Mouse (Mus musculus) ES-E14 (cell line): ENCODE results near the gene Prr5l.

Experiments
- CHD2 ChIP-seq: IDR thresholded peaks from 2 replicates; pipeline ENCODE4 v1.6.1; 2014; ENCODE audit warnings: mild to moderate bottlenecking, low read depth, low read length, inconsistent platforms
- HCFC1 ChIP-seq: IDR thresholded peaks from 2 replicates; pipeline ENCODE4 v1.6.1; 2012; ENCODE audit warnings: low read length, inconsistent platforms, borderline replicate concordance; ENCODE audit not compliant: insufficient read depth
- ZC3H11A ChIP-seq: IDR thresholded peaks from 2 replicates; pipeline ENCODE4 v1.6.1; 2012; ENCODE audit warnings: low read depth, mild to moderate bottlenecking, inconsistent platforms, low read length, borderline replicate concordance
- ZNF384 ChIP-seq: IDR thresholded peaks from 2 replicates; pipeline ENCODE4 v1.6.1; 2012; ENCODE audit warnings: low read depth, low read length, inconsistent platforms

DNA sequence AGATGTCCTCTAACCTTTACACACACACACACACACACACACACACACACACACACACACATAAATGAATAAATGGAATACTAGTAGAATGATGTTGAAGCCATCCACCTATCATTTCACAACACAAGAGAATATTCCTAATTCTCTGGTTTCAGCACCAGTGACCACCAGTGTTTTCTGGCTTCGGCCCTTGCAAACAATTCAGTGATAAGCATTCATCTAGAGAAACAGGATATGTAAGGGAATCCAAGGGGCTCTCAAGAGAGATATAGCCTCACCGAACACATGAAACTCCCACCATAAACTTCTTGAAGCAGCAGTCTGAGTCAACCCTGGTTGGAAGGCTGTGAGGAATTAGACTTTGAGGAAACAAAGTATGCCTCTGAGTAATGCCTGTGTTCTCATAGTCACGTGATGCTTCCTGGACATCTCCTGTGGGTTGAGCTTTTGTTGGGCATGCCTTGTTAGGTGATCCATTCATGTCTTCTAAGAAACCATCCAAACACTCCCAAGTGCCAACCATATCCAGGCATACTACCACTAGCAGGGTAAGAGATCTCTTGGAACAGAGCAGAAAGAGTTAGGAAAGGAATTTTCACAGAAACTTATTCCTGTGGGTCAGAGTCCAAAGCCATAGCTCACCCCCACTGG lies 55.8 kb downstream of the Prr5l start:
- TF ChIP-seq ZNF384 = no peak
- no peak for TF ChIP-seq ZC3H11A
- TF ChIP-seq CHD2 = no peak
- no peak for TF ChIP-seq HCFC1
